Mouse (Mus musculus) cortical plate, adult 2 months (tissue): ENCODE data around the gene Rom1.
A peak's percentile ranks its signal among the peaks of the same experiment; 100 is the strongest.

Experiments
- CTCF ChIP-seq: fragments of 200-500 bp; IDR thresholded peaks from 2 replicates; pipeline ENCODE4 v1.5.1; 2011; ENCODE audit warnings: mild to moderate bottlenecking, control low read depth, low read length; ENCODE audit not compliant: insufficient read depth; ENCODE audit errors: extremely low read depth
- POLR2A ChIP-seq: fragments of 200-500 bp; IDR thresholded peaks from 2 replicates; pipeline ENCODE4 v1.6.1; 2011; ENCODE audit warnings: mild to moderate bottlenecking, low read length, control low read depth; ENCODE audit not compliant: insufficient read depth; ENCODE audit errors: extremely low read depth

- TF ChIP-seq CTCF (no peak), POLR2A (peak; percentile 93)
Observed at GRCm38 (mm10) chr19:8920073-8920736, 9.0 kb downstream of the Rom1 start, which contains the start of gene B3gat3.
